Mouse (Mus musculus): Measurements from ENCODE around the gene Golph3l. TPM values are rescaled to one million over a fixed set of nuclear protein-coding genes. Genes with fewer than 3 reads are reported as not detected.
A peak's percentile ranks its signal among the peaks of the same experiment; 100 is the strongest.

Gene Golph3l
- polyA plus RNA-seq, 1 experiment from 2014 or later: 38.5 TPM

GRCm38 (mm10) chr3:95635636-95636035, 46.9 kb downstream of the Golph3l start:
- H3K4me2 ChIP-seq (replicated peaks; ENCODE audit: low read depth, low read length): no peak overlapping the region
- peaks cover 43% of the 10 kb centered on the region for H3K36me3 ChIP-seq (ENCODE audit: insufficient read depth, low read length)
- no peak for ATAC-seq (ENCODE audit: low FRiP score, low TSS enrichment)
- no peak overlapping the region for H3K4me3 ChIP-seq (ENCODE audit: low read length)
- H3K4me1 ChIP-seq (ENCODE audit: insufficient read depth, low read length): peaks cover 14% of the 10 kb centered on the region
- peak overlapping the region; percentile 51 for H3K27ac ChIP-seq (ENCODE audit: low read length)
- WGBS: 54% methylated on average over 4 of the region's 4 CpGs
- H3K9me3 ChIP-seq (ENCODE audit: low read length): no peaks in the 10 kb centered on the region
- H3K9ac ChIP-seq (replicated peaks; ENCODE audit: low read length): no peak overlapping the region
- H3K27me3 ChIP-seq (ENCODE audit: insufficient read depth, low read length): no peaks in the 10 kb centered on the region

- 61% methylated on average over 4 of the region's 4 CpGs for WGBS
- Histone ChIP-seq H3K9me3 (ENCODE audit: low read length) (no peaks in the 10 kb centered on the region), H3K9ac (replicated peaks; ENCODE audit: low read length) (no peak overlapping the region), H3K27me3 (ENCODE audit: insufficient read depth, low read length) (no peaks in the 10 kb centered on the region), H3K27ac (ENCODE audit: low read length) (peak overlapping the region; percentile 51), H3K4me3 (ENCODE audit: low read length) (no peak overlapping the region), H3K36me3 (ENCODE audit: insufficient read depth, low read length) (peaks cover 39% of the 10 kb centered on the region), H3K4me1 (ENCODE audit: insufficient read depth, low read length) (peaks cover 14% of the 10 kb centered on the region), H3K4me2 (replicated peaks; ENCODE audit: low read depth, low read length) (no peak overlapping the region)
- ATAC-seq (ENCODE audit: low FRiP score, low TSS enrichment): no peak
Measured at GRCm38 (mm10) chr3:95636072-95636471, 47.3 kb downstream of the Golph3l start.

GRCm38 (mm10) chr3:95639694-95640093, 51.0 kb downstream of the Golph3l start:
- ATAC-seq (ENCODE audit: low FRiP score, low TSS enrichment): no peak
- no peak overlapping the region for H3K4me3 ChIP-seq (ENCODE audit: low read length)
- WGBS: 93% methylated on average over 1 of the region's 1 CpGs
- H3K4me2 ChIP-seq (replicated peaks; ENCODE audit: low read depth, low read length): no peak overlapping the region
- no peak overlapping the region for H3K27ac ChIP-seq (ENCODE audit: low read length)
- peaks cover 20% of the 10 kb centered on the region for H3K36me3 ChIP-seq (ENCODE audit: insufficient read depth, low read length)
- H3K9me3 ChIP-seq (ENCODE audit: low read length): no peaks in the 10 kb centered on the region
- H3K27me3 ChIP-seq (ENCODE audit: insufficient read depth, low read length): no peaks in the 10 kb centered on the region
- no peak overlapping the region for H3K9ac ChIP-seq (replicated peaks; ENCODE audit: low read length)
- H3K4me1 ChIP-seq (ENCODE audit: insufficient read depth, low read length): peaks cover 12% of the 10 kb centered on the region

GRCm38 (mm10) chr3:95643097-95643496, 54.4 kb downstream of the Golph3l start:
- Histone ChIP-seq H3K4me1 (ENCODE audit: insufficient read depth, low read length) (0 out of 2 replicates have a peak, but pooled peaks cover 3% of the 10 kb centered on the region), H3K4me2 (replicated peaks; ENCODE audit: low read depth, low read length) (no peak overlapping the region), H3K27me3 (ENCODE audit: insufficient read depth, low read length) (no peaks in the 10 kb centered on the region), H3K27ac (ENCODE audit: low read length) (no peak overlapping the region), H3K9ac (replicated peaks; ENCODE audit: low read length) (no peak overlapping the region), H3K9me3 (ENCODE audit: low read length) (no peaks in the 10 kb centered on the region), H3K4me3 (ENCODE audit: low read length) (no peak overlapping the region), H3K36me3 (ENCODE audit: insufficient read depth, low read length) (0 out of 2 replicates have a peak, but pooled peaks cover 3% of the 10 kb centered on the region)
- ATAC-seq (ENCODE audit: low FRiP score, low TSS enrichment): no peak
- 65% methylated on average over 7 of the region's 7 CpGs for WGBS

- ATAC-seq (ENCODE audit: low FRiP score, low TSS enrichment): no peak
- Histone ChIP-seq H3K27me3 (ENCODE audit: insufficient read depth, low read length) (no peaks in the 10 kb centered on the region), H3K4me3 (ENCODE audit: low read length) (no peak overlapping the region), H3K9me3 (ENCODE audit: low read length) (no peaks in the 10 kb centered on the region), H3K36me3 (ENCODE audit: insufficient read depth, low read length) (no peaks in the 10 kb centered on the region), H3K9ac (replicated peaks; ENCODE audit: low read length) (no peak overlapping the region), H3K4me1 (ENCODE audit: insufficient read depth, low read length) (peaks cover 7% of the 10 kb centered on the region; the same call in 1 of the 2 replicates), H3K4me2 (replicated peaks; ENCODE audit: low read depth, low read length) (no peak overlapping the region), H3K27ac (ENCODE audit: low read length) (no peak overlapping the region)
- 67% methylated on average over 10 of the region's 10 CpGs for whole genome bisulfite sequencing
Measured at GRCm38 (mm10) chr3:95645313-95646235, 56.8 kb downstream of the Golph3l start.

GRCm38 (mm10) chr3:95648016-95648415, 59.3 kb downstream of the Golph3l start:
- WGBS: 89% methylated on average over 5 of the region's 5 CpGs
- Histone ChIP-seq H3K9me3 (ENCODE audit: low read length) (no peaks in the 10 kb centered on the region), H3K27me3 (ENCODE audit: insufficient read depth, low read length) (no peaks in the 10 kb centered on the region), H3K9ac (replicated peaks; ENCODE audit: low read length) (no peak overlapping the region), H3K4me3 (ENCODE audit: low read length) (no peak overlapping the region), H3K4me1 (ENCODE audit: insufficient read depth, low read length) (peaks cover 16% of the 10 kb centered on the region), H3K27ac (ENCODE audit: low read length) (no peak overlapping the region), H3K36me3 (ENCODE audit: insufficient read depth, low read length) (no peaks in the 10 kb centered on the region), H3K4me2 (replicated peaks; ENCODE audit: low read depth, low read length) (no peak overlapping the region)
- no peak for ATAC-seq (ENCODE audit: low FRiP score, low TSS enrichment)

- Histone ChIP-seq H3K9ac (replicated peaks; ENCODE audit: low read length) (0 out of 2 replicates have a peak overlapping the region, but pooled peaks have one; percentile 2), H3K4me2 (replicated peaks; ENCODE audit: low read depth, low read length) (no peak overlapping the region), H3K27ac (ENCODE audit: low read length) (peak overlapping the region; percentile 81), H3K4me3 (ENCODE audit: low read length) (no peak overlapping the region), H3K27me3 (ENCODE audit: insufficient read depth, low read length) (no peaks in the 10 kb centered on the region), H3K36me3 (ENCODE audit: insufficient read depth, low read length) (no peaks in the 10 kb centered on the region), H3K4me1 (ENCODE audit: insufficient read depth, low read length) (peaks cover 20% of the 10 kb centered on the region), H3K9me3 (ENCODE audit: low read length) (no peaks in the 10 kb centered on the region)
- ATAC-seq (ENCODE audit: low FRiP score, low TSS enrichment): no peak
- WGBS: 49% methylated on average over 6 of the region's 6 CpGs
Measured at GRCm38 (mm10) chr3:95650276-95651032, 61.7 kb downstream of the Golph3l start.

GRCm38 (mm10) chr3:95651033-95651373, 62.3 kb downstream of the Golph3l start:
- Histone ChIP-seq H3K9me3 (ENCODE audit: low read length) (no peaks in the 10 kb centered on the region), H3K4me1 (ENCODE audit: insufficient read depth, low read length) (peaks cover 20% of the 10 kb centered on the region), H3K4me3 (ENCODE audit: low read length) (no peak overlapping the region), H3K36me3 (ENCODE audit: insufficient read depth, low read length) (no peaks in the 10 kb centered on the region), H3K27ac (ENCODE audit: low read length) (peak overlapping the region; percentile 81), H3K27me3 (ENCODE audit: insufficient read depth, low read length) (no peaks in the 10 kb centered on the region), H3K9ac (replicated peaks; ENCODE audit: low read length) (0 out of 2 replicates have a peak overlapping the region, but pooled peaks have one; percentile 2), H3K4me2 (replicated peaks; ENCODE audit: low read depth, low read length) (no peak overlapping the region)
- 78% methylated on average over 3 of the region's 3 CpGs for WGBS
- ATAC-seq (ENCODE audit: low FRiP score, low TSS enrichment): no peak

- Histone ChIP-seq H3K4me1 (ENCODE audit: insufficient read depth, low read length) (peaks cover 20% of the 10 kb centered on the region), H3K9ac (replicated peaks; ENCODE audit: low read length) (no peak overlapping the region), H3K4me3 (ENCODE audit: low read length) (no peak overlapping the region), H3K27ac (ENCODE audit: low read length) (peak overlapping the region; percentile 81; the same call in 1 of the 2 replicates), H3K36me3 (ENCODE audit: insufficient read depth, low read length) (no peaks in the 10 kb centered on the region), H3K27me3 (ENCODE audit: insufficient read depth, low read length) (no peaks in the 10 kb centered on the region), H3K9me3 (ENCODE audit: low read length) (no peaks in the 10 kb centered on the region), H3K4me2 (replicated peaks; ENCODE audit: low read depth, low read length) (no peak overlapping the region)
- ATAC-seq (ENCODE audit: low FRiP score, low TSS enrichment): no peak
- 89% methylated on average over 16 of the region's 16 CpGs for WGBS
Measured at GRCm38 (mm10) chr3:95651391-95652203, 62.9 kb downstream of the Golph3l start.
